Mouse (Mus musculus) cerebellum, adult 9-10 months (tissue): ENCODE measurements around the gene Gm20865.
"Not testable (repeated sequence)": the region's sequence is repeated elsewhere in the genome, so short reads cannot be mapped to it uniquely, and the experiment has no call there.

Experiments used
- DNase-seq: peaks from one replicate; pipeline ENCODE4 v3.0.0; 2022

Gm20865 gene

DNA sequence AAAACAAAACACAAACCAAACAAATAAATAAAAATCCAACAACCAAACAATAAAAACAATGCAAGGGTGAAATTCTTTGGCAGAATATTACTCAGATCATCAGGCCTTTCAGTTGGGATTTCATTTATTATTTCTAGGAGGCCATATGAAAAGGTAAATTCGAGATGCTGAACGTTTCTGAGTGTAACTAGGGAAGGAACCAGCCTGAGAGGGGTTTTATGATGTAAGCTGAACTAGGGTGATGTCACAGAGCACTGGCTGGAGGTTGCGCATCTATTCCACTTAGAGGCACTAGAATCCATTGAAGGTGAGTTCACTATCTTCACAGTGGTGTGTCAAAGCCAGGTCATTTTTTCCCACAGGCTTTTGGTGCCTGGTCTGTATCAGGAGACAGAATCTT is at the start of gene Gm20865:
Gm20865 (plus strand) TSS at position 301 of the 400 bp plus-strand sequence.
- DNase-seq, result not testable (repeated sequence)
